ENCODE assay signal across 24 mouse cellular contexts in the genomic region with DNA sequence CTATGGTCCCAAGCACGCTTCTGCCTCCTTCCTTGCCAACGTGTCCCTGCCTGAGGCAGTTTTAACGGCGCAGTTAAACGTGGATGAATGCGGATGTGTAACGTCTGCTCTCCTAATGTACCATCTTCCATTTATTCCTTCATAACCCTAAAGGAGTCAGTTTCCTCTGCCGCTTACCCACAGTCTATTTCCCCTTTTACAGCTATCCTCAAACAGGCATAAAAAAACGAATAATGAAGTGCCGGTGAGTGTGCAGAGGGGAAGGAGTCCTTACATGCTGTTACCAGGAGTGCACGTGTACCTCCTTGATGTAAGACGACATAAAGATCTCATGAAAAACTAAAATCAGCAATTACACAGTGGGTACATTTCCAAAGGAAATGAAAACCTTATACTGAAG. TPM values are rescaled to one million over a fixed set of nuclear protein-coding genes. Genes with fewer than 3 reads are reported as not detected.
"Had no signal": no experiment of that assay in that cellular context is flagged by ENCODE, and none has a peak within 500 bp of the region (broad histone marks: within the 10 kb centered on the region; RNA-seq: fewer than 3 reads in every experiment).

No protein-coding gene starts in this region.

- H3K4me3 ChIP-seq: liver, embryonic 12.5 days; midbrain, embryonic 10.5 days; midbrain, embryonic 12.5 days; myocyte; neural tube, embryonic 12.5 days had no signal

- H3K4me2 ChIP-seq: liver, embryonic 12.5 days; lung, embryonic 14.5 days; midbrain, embryonic 12.5 days; neural tube, embryonic 12.5 days had no signal

- H3K9me3 ChIP-seq: liver, embryonic 12.5 days; midbrain, embryonic 10.5 days; midbrain, embryonic 12.5 days; neural tube, embryonic 12.5 days had no signal

- ATAC-seq: liver, embryonic 12.5 days; midbrain, embryonic 16.5 days had no signal

- H3K4me1 ChIP-seq: liver, embryonic 12.5 days; neural tube, embryonic 12.5 days had no signal

- H3K9ac ChIP-seq: liver, embryonic 12.5 days; liver, embryonic 14.5 days; lung, embryonic 14.5 days; midbrain, embryonic 12.5 days; neural tube, embryonic 12.5 days had no signal

- H3K27me3 ChIP-seq: liver, embryonic 12.5 days; midbrain, embryonic 12.5 days; neural tube, embryonic 12.5 days had no signal

- H3K36me3 ChIP-seq: liver, embryonic 12.5 days; midbrain, embryonic 10.5 days; midbrain, embryonic 12.5 days; neural tube, embryonic 12.5 days had no signal

- H3K27ac ChIP-seq: liver, embryonic 12.5 days; liver, embryonic 14.5 days; midbrain, embryonic 10.5 days; midbrain, embryonic 12.5 days; neural tube, embryonic 12.5 days had no signal

- DNase-seq: lung, adult 18-20 months; lung, embryonic 14.5 days; lung, postnatal 10 days; lung, postnatal 4 days; midbrain, embryonic 14.5 days; right cerebral cortex, postnatal 14 days; spleen, adult 18-20 months; thymus, adult 18-20 months; thymus, postnatal 14 days; thymus, postnatal 36 days had no signal

RNA-seq across cellular contexts. Expression of a gene that starts 54.3 kb away (rescaled TPM):
- total RNA-seq: megakaryocyte-erythroid progenitor cell, adult 5-6 weeks; neutrophil, adult 5-6 weeks had no signal
- polyA plus RNA-seq: liver, embryonic 12.5 days; liver, embryonic 14.5 days; liver, embryonic 16.5 days; lung, embryonic 14.5 days; lung, embryonic 16.5 days; midbrain, embryonic 10.5 days; midbrain, embryonic 12.5 days; midbrain, embryonic 14.5 days; midbrain, embryonic 16.5 days; myocyte; neural tube, embryonic 12.5 days; stomach, embryonic 14.5 days; stomach, embryonic 16.5 days; thymus, postnatal 0 days had no signal
